Mouse (Mus musculus) heart, postnatal 36 days (tissue): ENCODE results near the gene Dock8. TPM values are rescaled to one million over a fixed set of nuclear protein-coding genes. Genes with fewer than 3 reads are reported as not detected.
"Not testable (repeated sequence)": the region's sequence is repeated elsewhere in the genome, so short reads cannot be mapped to it uniquely, and the experiment has no call there.

Source experiments
- DNase-seq, 2 experiments: peaks; one replicate each; pipeline ENCODE4 v3.0.0; 2021 to 2022
- intact Hi-C: fragments of 180-260 bp; cut with DNase I; formaldehyde crosslinking; loops from one replicate; pipeline ENCODE4 v1.15.1; 2025
- total RNA-seq, 2 experiments: library from RNA; stranded (reverse); gene quantifications; 2 replicates each; pipeline ENCODE4 v1.2.3; 2021

Dock8 gene
- total RNA-seq, 2 experiments from 2014 or later: 17.5 to 27.3 TPM

DNA sequence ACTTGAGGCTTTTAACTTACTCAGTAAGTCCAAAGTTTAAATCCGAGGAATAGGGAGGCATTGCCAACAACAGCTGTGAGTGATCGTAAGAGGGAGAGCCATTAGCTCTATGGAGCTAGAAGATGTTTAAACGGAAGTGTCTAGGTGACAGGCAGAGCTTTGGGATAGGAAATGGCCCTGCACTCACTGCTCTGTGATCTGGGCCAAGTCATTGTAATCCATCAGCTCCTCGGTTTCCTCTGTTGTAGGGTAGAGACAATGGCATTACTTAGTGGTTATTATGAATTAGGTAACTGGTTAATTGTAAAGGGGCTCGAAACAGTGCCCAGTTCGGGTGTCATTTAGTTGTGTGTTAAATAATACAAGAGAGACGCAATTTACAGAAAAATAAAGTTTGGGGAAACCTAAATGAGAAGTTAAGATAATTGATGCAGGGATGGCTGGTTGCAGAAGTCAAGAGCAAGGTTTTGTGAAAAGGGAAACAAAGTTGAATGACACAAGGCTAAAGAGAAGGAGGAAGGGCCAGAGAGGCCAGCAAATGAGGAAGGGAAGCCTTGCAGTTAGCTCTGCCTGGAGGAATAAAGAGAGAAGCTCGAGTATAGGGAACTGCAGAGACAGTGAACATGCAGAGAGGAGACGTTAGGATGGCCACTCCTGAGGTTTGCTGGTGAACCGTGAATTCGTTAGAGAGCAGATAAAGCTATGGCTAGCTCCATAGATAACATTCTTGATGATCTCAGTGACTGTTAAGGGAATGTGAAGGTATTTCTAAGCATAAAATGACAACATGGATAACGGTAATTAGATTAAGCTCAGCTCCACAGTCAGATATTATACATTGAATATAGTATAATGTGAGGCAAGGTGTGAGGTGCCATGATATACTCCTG lies 2.3 kb upstream of the Dock8 start:
- intact Hi-C loops: no loop called here
- no peak for DNase-seq

DNA sequence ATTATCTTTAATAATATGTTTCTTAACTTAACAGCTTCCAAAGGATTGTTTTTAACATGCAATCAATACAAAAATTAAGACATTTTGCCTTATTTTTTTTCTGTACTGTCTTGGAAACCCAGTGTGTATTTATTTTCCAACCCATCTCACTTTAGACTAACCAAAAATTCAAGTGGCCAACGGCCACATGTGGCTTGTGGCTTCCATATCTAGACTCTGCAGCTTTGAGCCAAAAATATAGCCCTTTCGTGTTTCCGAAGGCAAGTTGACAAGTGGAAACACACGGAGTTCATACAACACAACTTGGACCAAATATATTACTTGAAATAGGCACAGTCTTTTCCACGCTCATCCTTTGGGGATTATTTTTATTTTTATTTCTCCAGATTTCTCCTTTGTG lies 773 bp upstream of the Dock8 start:
- intact Hi-C loops: loop anchor here (2.0 kb wide), 1 partner anchor 38 kb away; the partner anchor contains the start of gene Cbwd1
- no peak for DNase-seq

DNA sequence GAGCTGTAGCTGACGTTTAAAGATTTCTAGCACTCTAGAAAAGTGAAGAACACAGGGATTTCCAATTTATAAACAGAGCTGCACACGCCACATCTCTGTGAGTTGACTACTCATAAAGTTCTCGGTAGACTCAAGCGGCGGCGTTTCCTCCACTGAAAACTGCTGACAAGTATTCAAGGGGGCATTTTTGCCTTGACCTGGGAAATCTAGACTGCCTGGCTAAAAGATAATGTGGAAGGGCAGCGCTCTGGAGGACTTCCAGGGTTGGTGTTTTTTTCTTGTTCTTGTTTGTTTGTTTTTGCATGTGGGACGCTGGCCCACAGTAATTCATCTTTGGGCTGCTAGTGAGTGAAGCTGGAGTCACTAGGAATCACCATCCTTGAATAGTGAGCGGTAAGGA lies 819 bp downstream of the Dock8 start:
- no peak for DNase-seq
- intact Hi-C loops: no loop called here

DNA sequence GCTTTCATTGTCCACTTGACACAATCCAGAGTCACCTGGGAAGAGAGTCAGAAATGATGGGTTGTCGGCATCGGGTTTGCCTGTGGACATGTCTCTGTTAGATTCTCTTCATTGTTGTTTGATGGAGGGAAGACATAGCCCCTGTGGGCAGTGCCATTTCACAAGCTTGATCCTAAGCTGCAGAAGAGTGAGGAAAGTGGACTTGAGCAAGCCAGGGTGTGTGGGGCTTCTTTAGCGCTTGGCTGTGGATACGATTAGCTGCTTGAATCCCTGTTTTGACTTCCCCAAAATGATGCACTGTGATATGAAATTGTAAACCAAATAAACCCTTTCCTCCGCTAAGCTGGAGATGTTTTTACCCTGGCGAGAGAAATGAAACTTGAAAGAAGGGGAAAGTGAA lies 2.7 kb downstream of the Dock8 start:
- intact Hi-C loops: no loop called here
- DNase-seq: no peak

DNA sequence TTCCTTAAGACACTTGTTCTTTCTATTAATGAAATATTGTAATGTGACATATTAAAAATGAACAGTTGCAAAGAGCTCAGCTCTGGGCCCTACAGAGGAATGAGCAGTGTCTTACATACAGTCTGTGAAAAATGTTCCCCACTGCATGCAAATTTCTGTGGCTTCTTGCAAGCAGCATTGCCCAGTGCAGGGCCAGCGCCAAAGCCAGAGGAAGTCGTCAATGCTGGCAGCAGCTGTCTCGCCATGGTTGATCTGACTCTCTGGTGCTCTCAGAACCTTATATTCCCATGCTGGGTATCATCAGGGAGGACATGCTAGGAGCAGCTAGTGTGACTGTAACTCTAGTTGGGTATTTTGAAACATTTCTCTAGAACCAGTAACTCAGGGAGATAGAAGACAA lies 3.5 kb downstream of the Dock8 start:
- intact Hi-C loops: no loop called here
- DNase-seq: no peak

DNA sequence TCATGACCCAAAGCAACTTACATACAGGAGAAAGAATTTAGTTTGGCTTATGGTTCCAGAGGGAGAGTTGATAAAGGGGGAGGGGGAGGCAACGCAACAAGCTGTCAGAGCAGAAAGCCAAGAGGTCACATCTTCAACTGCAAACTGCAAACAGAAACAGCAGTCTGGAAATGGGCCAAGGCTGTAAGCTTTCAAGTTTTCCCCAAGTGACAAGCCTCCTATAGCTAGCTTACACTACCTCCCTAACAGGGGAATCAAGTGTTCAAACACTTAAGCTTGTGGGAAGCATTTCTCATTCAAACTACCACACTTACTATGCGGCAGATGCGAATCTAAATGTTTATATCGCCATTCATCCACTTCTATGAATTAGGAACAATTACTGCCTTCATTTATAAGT lies 4.5 kb downstream of the Dock8 start:
- DNase-seq: no peak
- intact Hi-C loops: no loop called here

DNA sequence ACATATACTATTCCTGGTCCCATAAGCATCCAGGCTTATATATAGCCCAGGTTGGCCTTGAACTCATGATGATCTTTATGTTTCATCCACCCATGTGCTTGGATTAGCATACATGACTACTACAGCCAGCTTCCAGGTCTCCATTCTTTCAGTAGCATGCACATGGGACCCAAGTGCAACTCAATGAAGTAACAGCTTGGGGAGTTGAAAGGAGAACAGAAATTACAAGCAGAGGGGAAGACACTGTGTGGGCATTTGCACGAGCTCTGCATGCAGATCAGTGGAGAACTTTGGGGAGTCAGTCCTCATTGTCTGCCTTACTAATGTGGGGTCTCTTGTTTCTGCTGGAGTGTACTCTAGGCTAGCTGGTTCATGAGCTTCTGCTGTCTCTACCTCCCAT lies 7.4 kb downstream of the Dock8 start:
- DNase-seq: no peak
- intact Hi-C loops: no loop called here

DNA sequence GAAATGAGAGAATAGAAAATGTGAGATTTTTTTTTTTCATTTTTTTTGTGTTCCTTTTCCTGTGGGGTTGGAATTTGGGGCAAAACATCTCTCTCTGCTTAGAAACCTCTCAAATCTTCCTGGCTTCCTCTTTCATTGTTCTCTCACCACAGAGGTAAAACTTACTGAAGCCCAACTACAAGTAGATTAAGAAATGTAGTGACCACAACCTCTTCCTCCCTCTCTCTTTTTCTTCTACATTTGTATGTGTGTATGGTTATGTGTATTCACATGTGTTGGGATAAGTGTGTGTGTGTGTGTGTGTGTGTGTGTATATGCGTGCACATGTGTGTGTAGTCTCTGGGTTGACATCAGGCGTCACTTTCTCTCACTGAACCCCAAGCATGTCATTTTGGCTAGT lies 9.2 kb downstream of the Dock8 start:
- no peak for DNase-seq
- intact Hi-C loops: no loop called here

DNA sequence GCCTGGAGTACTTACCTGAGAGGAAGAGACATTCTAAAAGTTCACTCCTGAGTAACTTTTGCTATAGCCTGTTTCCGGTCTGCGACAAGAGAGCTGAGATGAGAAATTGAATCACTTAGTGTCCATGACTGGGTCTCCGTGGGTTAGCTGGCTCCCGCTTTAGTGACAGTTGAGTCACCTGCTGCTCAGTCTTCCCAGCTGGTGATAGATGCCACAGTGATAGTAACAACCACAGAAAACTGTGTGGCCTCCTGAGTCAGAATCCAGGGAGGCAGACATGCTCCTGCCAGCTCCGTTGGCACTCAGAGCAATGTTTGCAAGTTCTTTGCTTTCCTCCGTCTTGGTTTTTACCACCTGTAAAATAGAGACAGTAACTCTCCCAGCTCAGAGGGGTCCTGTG lies 23.4 kb downstream of the Dock8 start:
- no peak for DNase-seq

DNA sequence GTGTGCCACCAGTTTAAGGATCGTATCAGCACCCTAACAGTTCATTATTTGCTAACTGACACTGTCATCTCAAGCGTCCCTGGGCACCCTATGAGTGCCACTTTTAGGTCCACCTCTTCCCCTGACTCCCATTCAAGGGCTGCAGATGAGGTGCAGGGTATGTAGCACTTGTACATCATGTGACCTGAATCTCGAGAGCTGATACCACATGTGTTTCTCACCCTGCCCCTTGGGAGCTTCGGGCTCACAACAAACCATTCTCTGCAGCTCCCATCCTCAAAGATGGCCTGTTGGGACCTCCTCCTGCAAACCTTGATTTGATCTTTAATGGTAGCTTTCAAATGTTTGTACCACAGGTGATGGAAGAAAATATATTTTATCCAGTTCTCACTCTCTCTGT lies 32.4 kb downstream of the Dock8 start:
- no peak for DNase-seq
- intact Hi-C loops: no loop called here

More for the DNA sequence above, 23.4 kb downstream of the Dock8 start:
- intact Hi-C loops: no loop called here

DNA sequence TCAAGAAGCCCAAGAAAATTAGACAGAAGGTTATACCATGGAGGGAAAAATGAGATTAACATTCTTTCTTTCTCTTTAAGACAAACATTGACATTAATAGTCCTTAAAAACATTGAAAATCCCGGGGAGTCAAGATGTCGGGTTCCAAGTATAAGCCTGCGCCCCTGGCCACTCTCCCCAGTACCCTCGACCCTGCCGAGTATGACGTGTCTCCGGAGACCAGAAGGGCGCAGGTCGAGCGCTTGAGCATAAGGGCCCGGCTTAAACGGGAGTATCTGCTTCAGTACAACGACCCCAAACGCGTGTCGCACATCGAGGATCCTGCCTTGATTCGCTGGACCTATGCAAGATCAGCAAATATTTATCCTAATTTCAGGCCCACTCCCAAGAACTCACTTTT lies 33.7 kb downstream of the Dock8 start:
- DNase-seq, intact Hi-C loops: not testable (repeated sequence)

DNA sequence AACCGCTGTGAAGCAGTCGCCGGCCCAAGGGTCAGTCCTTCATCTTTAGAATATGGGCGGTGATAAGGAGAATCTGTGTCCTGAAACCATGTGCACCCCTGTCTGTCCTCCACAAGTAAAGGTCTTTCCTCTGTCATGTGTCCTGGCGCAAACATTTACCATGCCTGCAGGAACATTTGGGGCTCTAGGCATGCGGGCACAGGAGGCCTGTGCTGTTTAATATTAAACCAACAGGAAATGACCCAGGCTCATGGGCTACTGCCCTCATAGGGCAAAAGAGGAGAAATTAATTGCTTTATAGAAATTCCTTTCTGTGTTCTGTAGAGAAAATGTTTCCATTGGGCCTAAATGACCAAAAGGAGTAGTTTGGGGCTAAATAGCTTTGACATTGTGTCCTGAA lies 36.5 kb downstream of the Dock8 start:
- DNase-seq: no peak
- intact Hi-C loops: no loop called here

DNA sequence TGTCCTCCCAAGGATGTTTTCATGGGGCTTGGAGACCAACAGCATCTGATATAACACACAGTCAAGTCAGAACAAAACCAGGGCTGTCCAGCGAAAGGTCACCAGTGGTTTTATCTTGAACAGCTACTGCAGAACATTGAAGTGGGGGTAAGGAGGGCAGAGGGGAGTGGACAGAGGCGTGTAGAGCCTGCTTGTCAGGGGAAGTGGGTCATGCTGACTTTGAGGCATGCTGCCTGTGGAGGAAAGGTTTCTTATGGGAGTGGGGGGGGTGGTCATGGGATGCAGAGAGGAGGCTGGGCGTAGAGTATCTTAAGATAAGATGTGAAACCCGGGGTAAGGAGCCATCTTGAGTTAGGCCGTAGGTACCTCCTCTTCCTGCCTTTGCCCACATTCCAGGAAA lies 37.5 kb downstream of the Dock8 start:
- intact Hi-C loops: no loop called here
- DNase-seq: no peak

DNA sequence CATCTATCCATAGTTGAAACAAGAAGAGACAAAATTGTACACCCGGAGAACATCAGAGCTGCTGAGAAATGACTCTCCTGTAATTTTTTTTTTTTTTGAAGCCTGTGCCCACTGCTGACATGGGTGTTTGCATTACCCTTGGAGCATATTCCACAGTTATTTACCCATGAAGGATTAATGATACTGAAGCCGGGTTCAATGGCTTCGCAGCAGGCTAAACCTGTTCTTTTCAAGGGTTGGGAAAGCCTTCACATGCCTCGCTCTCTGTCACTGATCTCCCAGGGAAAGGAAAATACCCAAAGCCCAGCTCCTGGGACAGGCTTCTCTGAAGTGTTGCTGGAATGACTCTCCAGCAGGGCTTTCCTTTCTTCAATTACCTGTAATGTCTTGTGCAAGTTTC lies 37.9 kb downstream of the Dock8 start:
- DNase-seq: no peak
- intact Hi-C loops: no loop called here

DNA sequence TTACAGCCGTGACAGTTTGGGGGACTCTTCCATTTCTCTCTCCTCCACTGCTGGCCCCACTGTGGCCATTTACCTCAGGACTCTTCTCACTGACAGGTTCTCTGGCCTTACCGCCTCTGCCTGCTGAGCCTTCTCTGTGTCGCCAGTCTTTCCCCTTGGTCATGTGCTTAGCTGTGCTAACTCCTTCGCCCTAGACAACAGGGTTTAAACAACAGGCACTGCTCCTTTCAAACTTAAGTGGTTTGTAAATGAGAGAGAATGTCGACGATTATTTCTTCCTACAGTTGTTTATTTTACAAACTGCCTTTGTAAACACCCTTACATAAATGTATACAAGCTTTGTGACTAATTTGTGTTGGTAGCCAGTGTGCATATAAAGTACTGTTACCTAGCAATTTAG lies 39.0 kb downstream of the Dock8 start:
- no peak for DNase-seq
- intact Hi-C loops: no loop called here

DNA sequence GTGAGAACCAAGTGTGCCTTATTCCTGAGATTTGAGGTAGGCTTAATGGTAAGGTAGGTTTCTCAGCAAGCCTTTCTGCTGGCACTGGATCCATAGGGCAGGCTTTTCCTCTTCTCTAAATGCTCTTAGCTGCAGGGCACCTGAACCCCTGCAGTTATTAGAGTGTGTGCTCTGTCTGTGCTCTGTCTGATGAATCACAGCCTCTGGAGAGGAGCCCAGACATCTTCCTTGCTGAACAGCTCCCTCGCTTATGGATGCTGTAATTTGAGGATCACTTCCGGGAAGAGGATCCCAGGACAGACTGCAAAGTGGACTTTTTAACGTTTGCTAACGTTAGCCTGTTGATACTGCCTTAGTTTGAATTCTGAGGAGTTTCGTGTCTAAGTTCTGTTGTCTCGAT lies 41.9 kb downstream of the Dock8 start:
- DNase-seq: no peak
- intact Hi-C loops: no loop called here

DNA sequence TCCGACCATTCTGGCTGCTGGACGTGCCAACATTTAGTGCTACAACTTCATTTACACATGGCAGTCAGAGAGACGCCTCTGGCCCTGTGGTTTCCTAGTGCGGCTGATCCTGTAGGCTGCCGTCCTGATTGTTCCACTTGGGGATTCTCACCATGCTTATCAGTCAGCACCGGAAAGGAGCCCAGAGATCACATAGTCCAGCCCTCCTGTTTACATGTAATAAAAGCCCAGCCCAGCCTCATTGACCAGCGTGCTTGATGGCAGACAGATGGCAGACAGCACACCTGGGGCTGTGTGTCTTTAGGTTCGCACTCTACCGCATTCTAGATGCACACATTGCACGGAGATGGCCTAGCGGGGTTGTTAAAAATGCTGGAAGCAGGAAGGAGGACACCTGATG lies 43.6 kb downstream of the Dock8 start:
- intact Hi-C loops: no loop called here
- DNase-seq: no peak

DNA sequence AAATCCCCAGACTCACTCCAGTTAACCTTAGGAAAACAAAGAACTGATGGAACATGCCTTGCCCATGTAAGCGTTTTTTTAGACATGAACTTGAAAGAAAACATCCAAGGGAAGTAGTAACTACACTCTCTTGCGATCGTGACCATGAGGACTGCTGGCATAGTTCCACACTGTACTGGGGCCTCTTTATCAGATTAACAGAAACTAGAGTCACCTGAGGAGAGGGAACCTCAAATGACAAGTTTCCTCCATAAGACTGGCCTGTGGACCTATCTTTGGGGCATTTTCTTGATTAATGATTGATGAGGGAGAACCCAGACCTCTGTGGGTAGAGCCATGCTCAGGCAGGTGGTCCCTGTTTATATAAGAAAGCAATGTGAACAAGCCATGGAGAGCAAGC lies 44.7 kb downstream of the Dock8 start:
- intact Hi-C loops: no loop called here

DNA sequence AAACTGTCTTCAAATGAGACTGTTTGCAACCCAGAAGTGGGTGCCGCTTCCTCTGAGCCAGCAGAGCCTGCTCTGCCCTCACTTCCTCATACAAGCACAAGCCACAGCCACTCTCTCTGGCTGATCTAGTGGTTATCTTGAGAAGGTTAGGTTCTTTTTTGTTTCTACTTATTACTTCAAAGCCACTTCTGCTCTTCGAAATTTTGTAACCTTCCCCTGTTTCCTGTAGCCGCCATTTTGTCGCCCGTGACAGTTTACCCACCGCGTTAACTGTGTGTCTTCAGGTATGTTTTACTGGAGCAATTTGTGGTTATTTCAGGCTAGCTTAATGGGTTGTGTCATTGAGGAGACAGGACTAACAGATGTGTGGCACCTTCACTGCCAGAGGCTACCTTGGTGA lies 53.0 kb downstream of the Dock8 start:
- DNase-seq: no peak

More for the DNA sequence above, 44.7 kb downstream of the Dock8 start:
- DNase-seq: no peak

DNA sequence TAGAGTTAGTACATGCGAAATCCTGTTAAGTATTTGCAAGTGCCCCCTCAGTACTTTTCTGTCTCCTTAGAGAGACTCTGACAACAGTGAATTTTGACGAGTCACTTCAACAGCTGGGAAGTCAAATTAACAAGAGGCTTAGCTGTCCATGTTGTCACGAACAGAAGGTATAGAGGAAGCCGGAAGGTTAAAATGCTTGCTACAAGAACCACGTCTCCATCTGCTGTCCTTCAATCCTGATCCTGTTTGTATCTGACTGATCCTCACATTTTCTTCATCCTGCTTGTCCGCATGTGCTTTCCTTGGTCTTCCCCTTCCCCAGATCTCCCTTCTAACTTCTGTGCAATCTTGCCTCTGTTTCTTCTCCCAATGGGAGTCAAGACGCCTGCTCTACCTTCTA lies 53.8 kb downstream of the Dock8 start:
- DNase-seq: no peak
- intact Hi-C loops: no loop called here

More for the DNA sequence above, 53.0 kb downstream of the Dock8 start:
- intact Hi-C loops: no loop called here

DNA sequence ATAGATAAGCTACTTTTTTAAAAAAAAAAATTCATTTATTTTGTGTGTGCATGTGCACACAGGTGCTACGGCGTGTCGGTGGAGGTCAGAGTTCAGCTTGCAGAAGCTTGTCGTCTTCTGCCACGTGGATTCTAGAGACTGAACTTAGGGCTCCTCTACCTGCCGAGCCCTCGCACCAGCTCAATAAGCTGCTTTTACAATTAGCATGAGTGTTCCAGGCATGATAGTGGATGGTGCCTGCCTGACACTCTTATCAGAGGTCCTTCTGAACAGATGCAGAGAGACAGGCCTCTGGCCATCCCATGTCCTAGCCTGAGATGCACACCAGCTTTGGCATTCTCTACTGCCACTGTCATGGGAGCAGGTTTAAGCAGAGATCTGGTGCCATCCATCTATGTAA lies 55.7 kb downstream of the Dock8 start:
- DNase-seq: no peak
- intact Hi-C loops: no loop called here

DNA sequence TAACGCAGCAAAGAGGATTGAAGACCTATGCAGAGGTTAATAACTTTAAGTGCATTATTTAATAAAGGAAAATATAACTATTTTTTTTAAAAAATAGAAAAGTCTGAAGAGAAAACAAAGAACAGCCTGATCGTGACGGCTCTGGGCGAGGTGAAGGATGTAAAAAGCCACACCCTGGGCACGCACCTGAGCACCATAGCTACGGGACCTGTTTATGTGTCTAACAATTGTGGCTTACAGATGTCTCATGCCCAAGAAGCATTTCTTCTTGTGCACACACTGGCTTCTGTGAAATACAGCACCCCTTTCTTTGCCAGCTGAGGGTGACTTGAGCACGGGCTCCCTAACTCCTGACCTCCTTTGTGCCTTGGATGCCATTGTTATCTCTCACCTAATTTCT lies 56.2 kb downstream of the Dock8 start:
- DNase-seq: no peak
- intact Hi-C loops: no loop called here

DNA sequence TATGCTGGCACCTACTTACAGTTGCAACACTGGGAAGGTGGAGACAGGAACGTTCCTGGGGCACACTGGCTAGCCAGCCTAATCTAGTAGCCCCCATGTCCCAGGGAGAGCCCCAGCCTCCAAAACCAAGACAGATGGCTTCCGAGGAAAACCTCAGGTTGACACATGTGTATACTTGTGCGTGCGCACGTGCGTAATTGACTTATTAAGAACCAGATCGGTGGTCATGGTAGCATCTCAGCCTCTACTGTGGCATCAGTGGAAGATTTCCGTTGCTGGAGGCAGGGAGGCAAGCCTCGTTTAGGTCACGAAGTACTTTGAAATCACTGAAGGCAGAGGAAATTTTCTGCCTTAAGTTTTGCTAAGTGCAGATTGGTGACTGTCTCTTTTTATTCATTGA lies 56.9 kb downstream of the Dock8 start:
- intact Hi-C loops: no loop called here
- DNase-seq: no peak
